Mouse (Mus musculus): ENCODE measurements around the gene Zfp715. TPM values are rescaled to one million over a fixed set of nuclear protein-coding genes. Genes with fewer than 3 reads are reported as not detected.
A peak's percentile ranks its signal among the peaks of the same experiment; 100 is the strongest.
"Not testable (repeated sequence)": the region's sequence is repeated elsewhere in the genome, so short reads cannot be mapped to it uniquely, and the experiment has no call there.

Gene Zfp715
- 1 to 10 TPM; 9.1 to 9.3 TPM for total RNA-seq (2021)
- long read RNA-seq, experiment 1, partial matches to known transcripts, result 0 of 3 reads
- long read RNA-seq, experiment 1, other reads (novel, unspliced or antisense), result 3 of 3 reads
- long read RNA-seq, experiment 2, full-length matches to known transcripts, result 3 of 9 reads
- long read RNA-seq, experiment 2, partial matches to known transcripts, result 0 of 9 reads
- long read RNA-seq, experiment 2, other reads (novel, unspliced or antisense), result 6 of 9 reads

DNA sequence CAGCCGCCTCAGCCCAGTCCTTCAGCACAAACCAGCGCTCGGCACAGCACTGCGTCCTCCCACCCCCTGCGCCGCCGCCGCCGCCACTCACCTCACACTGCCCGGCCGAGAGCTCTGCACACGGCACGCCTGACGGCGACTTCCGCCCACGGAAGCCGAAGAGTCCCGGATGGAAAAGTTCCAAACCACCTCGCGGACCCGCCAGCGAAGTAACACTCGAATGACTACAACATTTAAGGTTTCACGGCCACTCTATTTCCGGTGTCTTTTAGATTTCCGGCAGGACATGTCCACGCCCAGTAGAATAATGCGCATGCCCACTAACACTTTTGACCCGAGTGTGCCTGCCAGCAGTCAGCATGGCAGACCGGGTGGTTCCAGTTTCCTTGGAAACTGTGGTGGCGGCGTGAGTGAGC lies at the start of gene Zfp715:
Zfp715 (minus strand) TSS at position 282 of the 416 bp plus-strand sequence.
- peak; percentile 90 for DNase-seq

DNA sequence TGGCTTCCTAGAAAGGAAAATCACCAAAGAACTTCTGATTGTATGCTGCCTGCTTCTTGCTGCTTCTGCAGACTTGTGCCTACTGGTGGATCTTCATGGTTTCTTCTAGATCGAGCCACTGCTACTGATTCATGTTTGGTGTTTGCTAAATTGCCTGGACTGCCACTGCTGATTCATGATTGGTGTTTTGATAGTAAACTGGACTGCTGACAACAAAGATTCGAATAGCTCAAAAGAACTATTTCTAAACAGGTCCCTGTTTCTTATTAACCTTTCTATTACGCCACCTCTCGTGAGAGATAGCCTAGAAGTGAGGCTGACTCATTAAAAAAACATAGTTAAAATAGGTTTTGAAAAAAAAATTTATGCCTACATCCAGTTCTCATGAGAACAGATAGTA lies 48.9 kb upstream of the Zfp715 start:
- DNase-seq, result no peak

DNA sequence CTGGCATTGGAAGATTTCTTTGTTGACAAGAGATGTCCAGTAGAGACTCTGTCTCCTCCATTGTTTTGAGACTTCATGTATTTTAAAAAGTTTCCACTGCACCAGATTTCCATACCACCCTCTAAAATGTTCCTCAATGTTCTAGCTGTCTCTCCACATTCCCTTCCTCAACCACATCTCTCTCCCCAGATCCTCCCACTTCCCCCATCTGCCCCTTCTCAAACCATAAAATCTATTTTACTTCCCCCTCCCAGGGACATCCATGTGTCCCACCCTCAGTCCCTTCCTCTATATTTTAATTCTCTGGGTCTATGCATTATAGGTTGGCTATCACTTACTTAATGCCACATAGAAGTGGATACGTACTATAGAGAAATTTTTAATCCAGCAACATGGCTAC lies 48.3 kb upstream of the Zfp715 start:
- no peak for DNase-seq

DNA sequence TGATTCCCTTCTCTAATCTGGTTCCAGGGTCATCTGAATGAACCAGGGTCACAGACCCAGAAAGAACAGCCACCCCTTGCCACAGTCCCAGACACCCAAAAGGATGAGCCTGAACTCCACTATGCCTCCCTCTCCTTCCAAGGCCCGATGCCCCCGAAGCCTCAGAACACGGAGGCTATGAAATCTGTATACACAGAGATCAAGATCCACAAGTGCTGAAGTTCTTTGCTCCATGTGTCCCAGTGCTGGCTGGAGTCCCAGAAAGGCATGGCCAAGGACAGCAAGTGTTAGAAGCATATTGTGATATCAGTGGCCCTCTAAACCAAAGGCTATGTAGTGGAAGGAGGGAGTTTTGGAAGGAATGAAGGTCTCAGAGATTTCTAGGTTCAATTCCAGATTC lies 45.5 kb upstream of the Zfp715 start:
- no peak for DNase-seq

DNA sequence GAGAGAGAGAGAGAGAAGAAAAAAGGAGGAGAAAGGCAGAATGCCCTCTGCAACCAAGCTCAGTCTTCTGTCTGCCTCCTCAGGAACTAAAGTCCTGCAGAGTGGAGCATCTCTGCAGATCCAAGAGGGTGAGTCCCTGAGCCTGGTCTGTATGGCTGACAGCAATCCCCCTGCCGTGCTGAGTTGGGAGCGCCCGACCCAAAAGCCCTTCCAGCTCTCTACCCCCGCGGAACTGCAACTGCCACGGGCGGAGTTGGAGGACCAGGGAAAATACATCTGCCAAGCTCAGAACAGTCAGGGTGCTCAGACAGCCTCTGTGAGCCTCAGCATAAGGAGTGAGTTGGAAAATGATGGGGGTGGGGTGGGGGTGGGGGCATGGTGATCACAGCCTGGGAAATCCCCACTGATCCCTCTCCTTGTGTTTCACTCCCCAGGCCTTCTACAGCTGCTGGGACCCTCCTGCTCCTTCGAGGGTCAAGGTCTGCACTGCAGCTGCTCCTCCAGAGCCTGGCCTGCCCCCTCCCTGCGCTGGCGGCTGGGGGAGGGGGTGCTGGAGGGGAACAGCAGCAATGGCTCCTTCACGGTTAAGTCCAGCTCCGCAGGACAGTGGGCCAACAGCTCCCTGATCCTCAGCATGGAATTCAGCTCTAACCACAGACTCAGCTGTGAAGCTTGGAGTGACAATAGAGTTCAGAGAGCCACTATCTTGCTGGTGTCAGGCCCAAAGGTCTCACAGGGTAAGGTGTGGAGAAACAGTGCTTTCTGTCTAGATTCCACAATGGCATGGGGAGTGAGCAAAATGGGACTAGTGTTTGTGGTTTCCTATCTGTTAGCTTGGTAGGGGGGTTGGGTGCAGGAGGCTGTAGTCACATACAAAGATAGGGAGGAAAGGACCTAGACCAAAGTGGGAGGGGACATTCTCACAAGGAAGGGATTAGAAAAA lies 42.1 kb upstream of the Zfp715 start:
- no peak for DNase-seq

DNA sequence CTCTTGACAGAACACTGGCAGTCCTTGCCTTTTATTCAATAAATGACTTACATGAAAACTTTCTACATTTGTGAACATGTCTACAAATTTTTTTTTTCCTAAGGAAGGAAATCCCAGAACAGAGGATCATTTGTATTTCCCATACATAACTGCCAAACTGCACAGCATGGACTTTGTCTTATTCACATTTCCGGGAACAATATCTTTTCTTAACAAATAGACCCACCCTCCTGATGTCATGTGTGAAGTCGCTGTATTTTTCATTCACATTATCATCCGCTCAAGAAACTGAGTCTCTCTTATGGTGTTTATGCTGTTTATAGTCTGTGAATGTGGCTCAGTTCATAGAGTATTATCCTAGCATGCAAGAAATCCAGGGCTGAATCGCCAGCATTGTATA lies 40.7 kb upstream of the Zfp715 start:
- DNase-seq, result no peak

DNA sequence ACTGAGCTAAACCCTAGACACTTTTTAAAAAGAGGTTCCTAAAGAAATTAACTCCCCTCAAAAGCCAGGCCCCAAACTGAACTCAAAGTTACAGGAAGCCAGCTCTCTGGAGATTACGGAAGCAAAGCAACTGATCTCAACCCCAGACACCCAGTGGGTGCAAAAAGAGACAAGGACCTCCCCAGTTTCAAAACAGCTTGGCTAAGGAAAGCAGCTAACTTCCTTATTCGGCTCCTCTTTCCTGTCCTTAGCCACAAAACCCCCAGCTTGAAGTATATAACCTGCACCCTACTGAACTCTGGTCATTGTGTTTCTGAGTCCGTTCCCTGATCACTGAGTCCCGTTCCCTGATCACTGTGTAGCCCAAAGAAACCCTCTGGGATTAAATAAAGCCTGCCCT lies 40.0 kb upstream of the Zfp715 start:
- no peak for DNase-seq

DNA sequence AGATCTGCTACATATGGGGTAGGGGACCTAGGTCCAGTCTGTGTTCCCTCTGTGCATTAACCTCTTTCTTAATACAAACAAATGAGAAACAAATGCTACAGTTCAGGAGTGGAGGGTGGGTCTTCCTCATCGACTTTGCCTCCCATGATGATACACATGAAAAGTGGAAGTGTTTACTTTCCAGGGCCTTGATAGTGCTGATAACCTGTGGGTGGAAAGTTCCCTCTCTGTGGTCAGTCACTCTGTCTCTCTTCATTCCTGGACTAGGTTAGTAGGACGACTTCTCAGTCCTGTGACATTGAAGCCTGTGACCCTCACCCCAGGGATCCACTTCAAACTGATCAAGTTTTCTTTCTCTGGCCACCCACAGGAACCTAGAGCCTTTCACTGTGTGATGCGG lies 38.1 kb upstream of the Zfp715 start, which contains the start of gene Siglecf:
Siglecf (plus strand) TSS at position 188 of the 400 bp plus-strand sequence.
- DNase-seq, result no peak

DNA sequence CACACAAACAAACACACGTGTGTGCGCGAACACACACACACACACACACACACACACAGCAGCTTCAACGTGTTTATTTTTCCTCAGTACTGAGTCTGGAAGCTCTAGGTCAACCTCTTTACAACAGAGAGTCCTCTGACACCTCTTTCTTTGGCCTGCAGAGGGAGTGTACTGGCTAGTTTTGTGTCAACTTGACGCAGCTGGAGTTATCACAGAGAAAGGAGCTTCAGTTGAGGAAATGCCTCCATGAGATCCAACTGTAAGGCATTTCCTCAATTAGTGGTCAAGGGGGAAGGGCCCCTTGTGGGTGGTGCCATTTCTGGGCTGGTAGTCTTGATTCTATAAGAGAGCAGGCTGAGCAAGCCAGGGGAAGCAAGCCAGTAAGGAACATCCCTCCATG lies 36.5 kb upstream of the Zfp715 start:
- not testable (repeated sequence) for DNase-seq

DNA sequence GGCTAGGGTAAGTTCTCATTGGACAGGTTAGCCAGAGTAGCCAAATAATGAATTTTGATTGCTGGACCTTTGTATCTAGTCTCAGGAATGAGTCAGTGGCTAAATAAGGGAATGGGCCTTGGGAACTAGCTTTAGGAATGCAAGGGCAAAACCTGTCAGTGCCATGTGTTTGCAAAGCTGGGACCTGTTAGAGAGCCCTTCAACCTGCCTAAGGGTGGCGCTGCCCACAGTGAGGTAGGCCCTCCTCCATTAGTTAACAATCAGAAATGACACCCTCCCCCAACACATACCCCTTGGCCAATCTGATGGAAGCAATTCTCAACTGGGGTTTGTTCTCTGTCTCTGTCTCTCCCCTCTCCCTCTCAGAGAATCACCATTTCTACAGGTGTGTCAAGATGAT lies 33.5 kb upstream of the Zfp715 start:
- DNase-seq, result no peak

DNA sequence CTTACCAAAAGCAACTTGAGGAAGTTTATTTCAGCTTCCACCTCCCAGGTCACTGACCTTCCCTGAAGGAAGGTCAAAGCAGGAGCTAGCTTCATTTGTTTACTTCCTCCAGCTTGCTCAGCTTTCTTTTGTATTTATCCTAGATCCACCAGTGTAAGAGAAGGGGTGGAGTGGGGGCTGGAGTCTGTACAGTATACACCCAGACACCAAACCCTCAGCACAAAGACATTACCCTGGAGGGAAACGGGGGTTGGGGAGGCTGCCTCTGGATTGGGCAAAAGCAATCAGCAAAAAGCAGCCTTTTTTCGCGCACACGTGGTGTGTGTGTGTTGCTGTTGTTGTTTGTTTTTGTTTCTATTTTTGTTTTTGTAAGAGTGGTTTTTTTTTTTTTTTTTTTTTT lies 33.1 kb upstream of the Zfp715 start:
- DNase-seq, result no peak

DNA sequence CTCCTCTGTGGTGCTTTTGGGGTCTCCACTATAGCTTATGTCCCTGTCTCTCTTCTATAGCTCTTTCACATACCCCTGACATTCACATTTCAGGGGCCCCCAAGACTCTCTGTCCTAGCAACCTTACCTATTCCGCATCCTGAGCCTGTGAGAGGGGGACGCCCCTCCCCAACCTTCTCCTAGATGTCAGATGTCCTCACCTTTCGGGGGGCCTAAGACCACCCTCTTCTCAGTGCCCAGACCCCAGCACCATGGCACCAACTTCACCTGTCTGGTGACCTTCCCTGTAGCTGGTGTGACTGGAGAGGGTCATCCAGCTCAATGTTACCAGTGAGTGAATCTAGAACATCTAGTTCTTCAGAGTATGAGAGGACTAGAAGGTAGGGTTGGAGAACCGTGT lies 31.4 kb upstream of the Zfp715 start:
- DNase-seq, result no peak

DNA sequence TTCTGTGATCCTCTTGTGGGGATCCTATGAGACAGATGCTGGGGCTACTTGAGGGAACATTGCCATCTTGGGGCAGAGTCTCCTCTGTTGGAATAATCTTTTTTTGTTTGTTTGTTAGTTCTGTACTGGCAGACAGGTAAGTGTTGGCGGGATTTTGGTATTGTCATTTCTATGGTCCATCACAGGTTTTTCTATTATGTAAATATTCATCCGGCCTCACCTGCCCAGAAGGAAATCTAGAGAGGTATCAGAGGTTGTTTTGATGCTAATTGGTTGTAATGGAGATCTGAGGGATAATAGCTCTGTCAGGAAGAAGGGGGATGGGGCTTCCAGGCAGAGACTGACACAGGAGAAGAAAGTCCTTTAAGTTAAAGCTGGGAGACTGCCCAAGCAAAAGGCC lies 30.9 kb upstream of the Zfp715 start:
- DNase-seq, result no peak

DNA sequence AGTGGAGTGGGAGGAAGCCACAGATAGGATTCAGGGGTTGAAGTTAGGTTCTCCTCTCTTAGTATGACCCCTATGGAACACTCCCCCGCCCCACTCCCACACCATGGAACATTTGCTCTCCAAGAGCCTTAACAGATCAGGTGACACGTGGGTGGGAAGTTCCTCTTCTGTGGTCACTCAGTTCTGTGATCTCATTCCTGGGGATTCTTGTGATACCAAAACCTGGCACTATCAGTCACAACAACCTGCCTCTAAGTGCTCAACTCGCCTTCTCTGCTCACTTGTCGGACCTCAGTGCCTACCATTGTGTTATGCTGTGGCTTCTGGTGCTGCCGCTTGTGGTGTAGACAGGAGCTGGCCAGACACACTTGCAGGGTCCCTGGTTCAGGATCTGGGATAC lies 30.1 kb upstream of the Zfp715 start:
- no peak for DNase-seq

DNA sequence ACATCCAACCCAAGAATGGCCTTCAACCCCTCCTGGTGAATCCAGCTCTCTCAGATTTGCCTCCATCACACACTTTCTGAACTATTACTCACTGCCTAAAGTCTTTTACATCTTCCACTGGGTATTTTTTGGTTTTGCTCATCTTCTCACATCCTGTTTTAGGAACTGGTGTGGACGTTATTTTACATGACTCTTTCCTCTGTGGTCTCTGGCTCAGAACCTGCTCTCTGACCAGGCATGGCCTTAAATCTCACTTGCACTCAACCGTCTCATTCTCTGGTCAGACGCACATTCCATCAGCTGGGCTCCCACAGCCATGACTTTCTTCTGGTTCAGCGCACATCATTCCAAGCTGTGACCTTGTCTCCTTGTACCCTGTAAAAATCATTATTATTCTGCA lies 27.7 kb upstream of the Zfp715 start:
- DNase-seq, result no peak

DNA sequence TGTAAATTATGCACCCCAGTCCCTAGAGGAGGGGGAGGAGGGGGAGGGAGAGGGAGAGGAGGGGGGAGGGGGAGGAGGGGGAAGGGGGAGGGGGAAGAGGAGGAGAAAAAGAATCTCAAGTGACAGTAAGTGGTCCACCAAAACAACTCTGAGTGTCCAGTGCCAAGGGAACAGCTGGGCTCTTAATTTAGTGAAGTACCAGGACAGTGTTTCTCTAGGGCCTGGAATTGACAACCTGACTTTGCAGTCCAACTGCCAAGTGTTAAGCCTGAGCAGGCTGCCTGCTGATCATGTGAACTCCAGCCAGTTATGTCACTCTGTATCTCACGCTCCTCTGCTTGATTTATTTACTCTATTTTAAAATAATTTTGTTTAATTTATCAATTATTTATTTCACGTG lies 20.8 kb upstream of the Zfp715 start:
- DNase-seq, result peak; percentile 48

DNA sequence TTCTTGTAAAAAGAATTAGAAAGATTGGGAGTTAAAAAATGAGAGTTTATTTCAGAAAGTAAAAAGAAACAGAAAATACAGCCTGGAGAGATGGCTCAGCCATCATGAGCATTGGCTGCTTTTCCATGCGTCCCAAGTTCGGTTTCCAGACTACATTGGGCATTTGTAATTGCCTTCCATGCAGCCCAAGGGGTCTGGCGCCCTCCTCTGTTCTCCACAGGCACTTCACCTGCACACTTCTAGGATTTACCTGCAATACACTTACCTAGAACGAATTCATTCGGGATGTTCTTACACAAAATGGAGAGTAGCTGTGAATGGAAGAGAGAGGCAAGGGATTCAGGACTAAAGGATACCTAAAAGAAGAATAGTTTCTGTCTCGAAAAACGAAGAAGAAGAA lies 20.1 kb upstream of the Zfp715 start:
- DNase-seq, result peak; percentile 39

DNA sequence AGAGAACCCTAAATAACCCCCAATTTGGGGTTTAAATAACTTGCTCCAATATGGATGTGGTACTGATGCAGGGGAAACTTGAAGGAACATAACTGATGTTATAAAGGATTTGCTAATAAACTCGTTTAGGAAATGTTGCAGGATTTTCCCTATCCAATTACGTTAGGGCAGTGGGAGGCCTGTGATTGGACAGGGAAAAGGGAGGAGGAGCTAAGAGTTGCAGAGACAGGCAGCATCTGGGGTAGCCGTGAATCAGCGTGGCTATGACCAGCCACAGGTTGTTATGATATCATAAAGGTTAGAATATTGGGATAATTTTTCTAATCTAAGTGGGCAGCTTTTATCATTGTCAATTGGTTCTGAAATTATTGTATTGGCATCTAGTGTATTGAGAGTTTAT lies 15.0 kb upstream of the Zfp715 start:
- DNase-seq, result no peak

DNA sequence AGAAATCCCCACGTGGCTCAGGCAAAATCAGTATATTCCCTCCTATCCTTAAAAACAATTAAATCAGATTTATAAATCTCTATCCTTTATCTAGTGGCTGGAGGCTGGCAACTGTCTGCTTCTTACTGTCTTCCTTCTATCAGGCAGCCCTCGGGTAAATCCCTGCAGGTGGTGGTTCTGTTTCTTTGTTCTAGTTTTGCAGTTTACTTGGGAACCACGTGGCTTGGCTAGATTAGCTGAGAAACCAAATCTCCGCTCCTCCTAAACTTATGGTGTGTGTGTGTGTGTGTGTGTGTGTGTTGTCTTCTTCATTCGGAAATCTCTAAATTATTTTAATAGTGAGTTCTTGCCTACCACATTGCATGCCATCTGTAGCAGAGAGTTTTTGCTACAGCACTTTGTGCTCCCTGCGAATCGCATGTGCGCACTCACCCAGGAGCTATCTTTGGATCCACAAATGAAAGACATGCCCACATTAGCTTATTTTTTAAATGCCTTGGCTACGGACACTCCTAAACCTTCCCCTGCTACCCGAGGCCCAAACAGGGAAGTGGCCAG lies 13.2 kb upstream of the Zfp715 start:
- no peak for DNase-seq

DNA sequence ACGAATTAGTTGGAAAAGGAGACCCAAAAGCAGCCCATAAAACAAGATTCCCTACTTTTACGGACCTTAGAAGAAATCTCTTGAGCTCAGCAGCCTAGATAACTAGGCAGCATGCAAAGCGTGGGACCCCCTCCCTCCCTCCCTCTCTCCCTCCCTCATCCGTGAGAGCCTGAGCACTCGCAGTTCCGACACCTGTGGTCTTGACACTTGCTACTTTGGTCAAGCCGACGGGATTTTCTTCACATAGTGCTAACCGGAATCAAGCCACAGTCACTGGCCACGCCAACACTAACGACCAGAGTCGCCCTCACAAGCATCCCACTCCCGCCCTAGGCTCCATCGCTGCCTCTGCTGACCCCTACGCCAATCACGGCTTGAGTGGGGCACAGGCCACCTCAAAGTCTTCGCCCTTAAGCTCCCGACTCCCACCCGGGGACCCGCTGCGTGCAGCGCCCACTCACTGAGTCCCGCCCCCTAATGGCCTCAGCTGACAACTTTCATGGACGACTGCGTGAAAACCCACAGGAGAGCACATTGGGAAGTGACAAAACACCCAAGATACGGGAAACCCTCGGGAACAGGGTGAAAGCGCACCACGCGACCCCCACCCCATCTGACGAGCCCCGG lies 595 bp downstream of the Zfp715 start:
- peak; percentile 48 for DNase-seq

DNA sequence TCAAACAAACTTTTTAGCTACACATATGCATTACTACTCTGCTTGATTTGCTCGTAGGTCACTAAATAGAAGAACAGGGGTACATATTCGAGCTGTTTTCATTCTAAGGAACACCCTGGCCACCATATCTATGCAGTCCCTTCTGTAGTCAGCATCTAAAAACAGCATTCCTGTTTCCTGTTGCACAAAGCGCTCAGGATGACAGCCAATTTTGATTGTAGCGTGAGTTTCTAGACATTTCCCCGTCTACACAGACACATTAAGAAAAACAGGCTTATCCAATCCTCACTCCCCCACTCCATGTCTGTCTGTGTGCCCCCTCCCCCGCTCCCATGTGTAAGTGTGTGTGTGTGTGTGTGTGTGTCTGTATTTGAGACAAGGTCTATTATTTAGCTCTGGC lies 1.5 kb downstream of the Zfp715 start:
- no peak for DNase-seq

DNA sequence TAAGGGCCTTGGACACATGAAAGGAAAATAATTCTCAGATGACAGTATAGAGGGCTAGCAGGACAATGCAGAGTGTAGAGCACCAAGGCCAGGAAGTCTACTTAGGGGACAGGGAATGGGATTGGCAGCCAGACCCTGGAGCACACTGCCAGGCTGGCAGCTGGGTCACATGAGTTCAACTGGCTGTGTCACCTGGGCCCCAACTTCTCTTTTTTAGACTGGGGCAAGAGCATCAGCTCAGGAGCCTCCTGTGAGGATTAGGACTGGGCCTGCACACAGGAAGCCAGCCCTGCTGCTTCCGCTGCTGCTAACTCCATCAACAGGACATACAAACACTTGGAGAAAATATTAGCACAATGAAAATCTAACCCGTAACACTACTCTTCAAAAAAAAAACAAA lies 4.0 kb downstream of the Zfp715 start:
- peak; percentile 27 for DNase-seq

DNA sequence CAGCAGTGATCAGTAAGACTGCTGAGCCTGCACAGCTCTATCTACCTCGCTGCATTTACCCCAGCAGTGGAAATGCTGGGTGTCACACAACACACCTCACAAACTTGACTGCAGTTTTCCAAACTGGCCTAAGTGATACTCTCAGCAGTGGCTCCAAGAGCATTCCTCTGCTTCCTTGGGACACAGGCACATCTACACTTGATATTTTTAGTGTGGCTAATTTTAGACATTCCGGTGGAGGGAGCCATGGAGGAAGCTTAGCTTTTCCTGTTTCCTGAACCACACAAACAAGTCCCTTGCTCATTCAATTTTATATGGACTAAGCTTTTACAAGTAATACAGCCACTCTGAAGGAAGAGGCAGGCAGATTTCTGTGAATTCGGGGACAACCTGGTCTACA lies 7.9 kb downstream of the Zfp715 start:
- DNase-seq, result peak; percentile 19

Measured in gastrocnemius, postnatal 25 days (tissue).